Mouse (Mus musculus) lung, embryonic 15.5 days (tissue): Measurements from ENCODE around the gene Mpc1. TPM values are rescaled to one million over a fixed set of nuclear protein-coding genes. Genes with fewer than 3 reads are reported as not detected.

Source experiments
- ATAC-seq: fragments of 200-750 bp; cut with Nextera tagmentation; 2 replicates; pipeline ENCODE4 v1.8.0; 2017; ENCODE audit warnings: moderate number of reproducible peaks, borderline replicate concordance; ENCODE audit not compliant: low FRiP score, low TSS enrichment; ENCODE audit errors: extremely low read depth
- H3K27ac ChIP-seq: fragments of 300-500 bp; sonication (generic); 2 replicates; pipeline ENCODE4 v1.5.1; 2015; ENCODE audit warnings: moderate library complexity, mild to moderate bottlenecking, inconsistent platforms
- H3K27me3 ChIP-seq: fragments of 300-500 bp; sonication (generic); 2 replicates; pipeline ENCODE4 v1.6.1; 2015; ENCODE audit warnings: inconsistent platforms
- H3K36me3 ChIP-seq: fragments of 300-500 bp; sonication (generic); 2 replicates; pipeline ENCODE4 v1.6.1; 2015; ENCODE audit warnings: inconsistent platforms
- H3K4me1 ChIP-seq: fragments of 300-500 bp; sonication (generic); 2 replicates; pipeline ENCODE4 v1.6.1; 2015; ENCODE audit warnings: inconsistent platforms
- H3K4me2 ChIP-seq: fragments of 300-500 bp; sonication (generic); 2 replicates; pipeline ENCODE4 v1.6.1; 2015; ENCODE audit warnings: inconsistent platforms, mild to moderate bottlenecking, moderate library complexity
- H3K4me3 ChIP-seq: fragments of 300-500 bp; sonication (generic); 2 replicates; pipeline ENCODE4 v1.5.1; 2015; ENCODE audit warnings: mild to moderate bottlenecking, inconsistent platforms
- H3K9ac ChIP-seq: fragments of 300-500 bp; sonication (generic); 2 replicates; pipeline ENCODE4 v1.6.1; 2015; ENCODE audit warnings: inconsistent platforms
- H3K9me3 ChIP-seq: fragments of 300-500 bp; sonication (generic); 2 replicates; pipeline ENCODE4 v1.6.1; 2016; ENCODE audit warnings: inconsistent platforms
- whole genome bisulfite sequencing: fragments of 180-500 bp; shearing (Covaris S2); methylation state at CpG from one replicate; pipeline ENCODE4 v1.1.7; 2015; 5-methylcytosine and 5-hydroxymethylcytosine counted together
- polyA plus RNA-seq: library from polyadenylated mRNA; unstranded; fragments of >200 nt; fragmentation: Nextera tagmentation; extraction: Ambion mirVana; gene quantifications from 2 replicates; pipeline ENCODE4 v1.2.1, GENCODE M21; 2015

Gene Mpc1
- polyA plus RNA-seq, 1 experiment from 2014 or later: 176 TPM

DNA sequence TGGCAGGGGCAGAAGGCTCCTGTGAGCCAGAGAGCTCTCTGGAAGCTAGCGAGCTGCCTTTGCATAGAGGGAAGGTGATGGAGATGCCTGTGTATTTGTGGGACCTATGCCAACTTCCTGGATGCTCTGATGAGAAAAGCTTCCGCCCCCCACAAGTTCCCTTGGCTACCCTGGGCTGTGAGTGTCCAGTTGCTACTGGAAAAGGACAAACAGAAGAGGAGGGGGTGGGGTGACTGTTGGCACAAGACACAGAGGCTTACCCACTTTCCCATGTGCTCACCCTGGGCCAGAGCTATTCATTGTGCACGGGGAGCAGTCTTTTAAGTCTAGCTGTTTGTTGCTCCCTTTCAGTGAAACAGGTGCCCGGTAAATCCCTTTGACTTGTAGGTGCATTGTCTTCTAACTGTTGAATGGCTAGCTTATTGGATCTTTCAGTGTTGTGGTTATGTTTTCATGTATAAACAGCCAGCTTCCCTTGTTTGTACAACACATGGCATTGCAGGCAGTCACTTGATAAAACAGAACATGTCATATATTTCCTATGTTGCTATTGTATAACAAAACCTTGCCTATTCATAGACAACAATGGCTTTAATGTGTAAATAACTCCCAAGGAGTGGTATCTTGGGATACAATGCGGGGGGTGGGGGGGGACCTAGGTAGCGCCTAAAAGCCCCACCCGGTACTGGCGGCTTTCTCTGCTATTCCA is 57.1 kb downstream of the Mpc1 start:
- Histone ChIP-seq H3K4me3 (peak overlapping the region; percentile 53), H3K27me3 (peaks cover 44% of the 10 kb centered on the region), H3K9me3 (no peaks in the 10 kb centered on the region), H3K27ac (peak overlapping the region; percentile 36; the same call in 1 of the 2 replicates), H3K9ac (no peak overlapping the region), H3K4me1 (peaks cover 29% of the 10 kb centered on the region), H3K36me3 (no peaks in the 10 kb centered on the region), H3K4me2 (peak overlapping the region; percentile 99)
- ATAC-seq: 0 out of 2 replicates have a peak, but pooled peaks have one; percentile 37
- WGBS: 18% methylated on average over 8 of the region's 8 CpGs

- peaks cover 44% of the 10 kb centered on the region for H3K27me3 ChIP-seq
- H3K9me3 ChIP-seq: no peaks in the 10 kb centered on the region
- H3K27ac ChIP-seq: peak overlapping the region; percentile 2; the same call in 1 of the 2 replicates
- H3K4me2 ChIP-seq: peak overlapping the region; percentile 99
- peak; percentile 55 for ATAC-seq
- peak overlapping the region; percentile 53 for H3K4me3 ChIP-seq
- H3K4me1 ChIP-seq: peaks cover 29% of the 10 kb centered on the region
- no peaks in the 10 kb centered on the region for H3K36me3 ChIP-seq
- 0% methylated on average over 50 of the region's 92 CpGs for WGBS
- H3K9ac ChIP-seq: peak overlapping the region; percentile 42
Observed at GRCm38 (mm10) chr17:8340407-8341359, 58.0 kb downstream of the Mpc1 start.

GRCm38 (mm10) chr17:8341360-8341963 is 58.8 kb downstream of the Mpc1 start:
- whole genome bisulfite sequencing: 12% methylated on average over 46 of the region's 46 CpGs
- Histone ChIP-seq H3K9ac (peak overlapping the region; percentile 42), H3K4me2 (peak overlapping the region; percentile 99), H3K9me3 (no peaks in the 10 kb centered on the region), H3K27ac (no peak overlapping the region), H3K27me3 (peaks cover 44% of the 10 kb centered on the region), H3K4me3 (peak overlapping the region; percentile 53), H3K36me3 (no peaks in the 10 kb centered on the region), H3K4me1 (peaks cover 29% of the 10 kb centered on the region)
- peak; percentile 27; the same call in 1 of the 2 replicates for ATAC-seq

- H3K4me2 ChIP-seq: 0 out of 2 replicates have a peak overlapping the region, but pooled peaks have one; percentile 2
- H3K27me3 ChIP-seq: peaks cover 44% of the 10 kb centered on the region
- no peak overlapping the region for H3K9ac ChIP-seq
- no peaks in the 10 kb centered on the region for H3K36me3 ChIP-seq
- no peaks in the 10 kb centered on the region for H3K9me3 ChIP-seq
- H3K4me1 ChIP-seq: peaks cover 29% of the 10 kb centered on the region
- ATAC-seq: no peak
- H3K4me3 ChIP-seq: no peak overlapping the region
- WGBS: 33% methylated on average over 5 of the region's 5 CpGs
- no peak overlapping the region for H3K27ac ChIP-seq
Observed at GRCm38 (mm10) chr17:8342706-8343105, 60.0 kb downstream of the Mpc1 start.

DNA sequence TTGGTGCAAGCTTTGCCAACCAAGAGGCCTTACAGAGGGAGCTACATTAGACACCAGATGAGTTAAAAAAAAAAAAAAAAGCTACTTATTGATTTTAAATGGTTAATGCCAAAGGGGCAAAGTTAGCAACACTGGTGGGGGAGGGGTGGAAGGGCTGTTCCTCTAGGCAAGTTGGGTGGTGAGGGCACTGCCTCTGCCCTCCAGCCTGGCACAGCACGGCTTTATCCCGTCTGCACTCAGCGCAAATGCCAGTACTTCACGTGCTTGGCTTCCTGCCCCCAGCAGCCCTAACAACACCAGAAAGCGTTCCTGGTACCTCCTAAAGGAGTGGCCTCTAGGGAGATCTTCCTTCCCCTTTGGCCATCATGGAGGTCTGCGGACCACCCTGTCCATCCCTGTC is 60.7 kb downstream of the Mpc1 start:
- H3K27me3 ChIP-seq: peaks cover 44% of the 10 kb centered on the region
- no peak for ATAC-seq
- H3K27ac ChIP-seq: no peak overlapping the region
- no peaks in the 10 kb centered on the region for H3K36me3 ChIP-seq
- H3K4me2 ChIP-seq: no peak overlapping the region
- no peak overlapping the region for H3K9ac ChIP-seq
- peaks cover 29% of the 10 kb centered on the region for H3K4me1 ChIP-seq
- H3K4me3 ChIP-seq: no peak overlapping the region
- no peaks in the 10 kb centered on the region for H3K9me3 ChIP-seq
- WGBS: 67% methylated on average over 6 of the region's 6 CpGs

Other genes starting within 250 kb of the Mpc1 start
- gene Gm49673, start 135.1 kb upstream of the Mpc1 start, polyA plus RNA-seq: 0.21 and 0.65 TPM in 2 replicates
- 37.3 and 37.5 TPM in 2 replicates for gene Rnaset2a, start 134.8 kb upstream of the Mpc1 start, polyA plus RNA-seq
- gene Fgfr1op, start 117.4 kb upstream of the Mpc1 start, polyA plus RNA-seq: 33.9 and 35.9 TPM in 2 replicates
- gene Ccr6, start 46.9 kb upstream of the Mpc1 start, polyA plus RNA-seq: not detected in 2 replicates
- gene Sft2d1, start 28.2 kb downstream of the Mpc1 start, polyA plus RNA-seq: 75.8 and 79.9 TPM in 2 replicates
- 1.7 TPM in 2 replicates for gene Prr18, start 54.6 kb downstream of the Mpc1 start, polyA plus RNA-seq
- gene T2, start 73.1 kb downstream of the Mpc1 start, polyA plus RNA-seq: 0.26 and 0.68 TPM in 2 replicates
- 0.21 and 0.24 TPM in 2 replicates for gene T, start 151.5 kb downstream of the Mpc1 start, polyA plus RNA-seq
- 1.5 and 2.1 TPM in 2 replicates for gene Pde10a, start 242.5 kb downstream of the Mpc1 start, polyA plus RNA-seq